Mouse (Mus musculus) CD4-positive naive resting alpha-beta T cell, adult 76 days (primary cell): ENCODE results near the gene Ccdc184. TPM values are rescaled to one million over a fixed set of nuclear protein-coding genes. Genes with fewer than 3 reads are reported as not detected.

Experiments
- total RNA-seq: library from RNA; stranded (reverse); gene quantifications from one replicate; pipeline ENCODE4 v1.2.4, GENCODE M21; 2023

Ccdc184 gene
- not detected for total RNA-seq

DNA sequence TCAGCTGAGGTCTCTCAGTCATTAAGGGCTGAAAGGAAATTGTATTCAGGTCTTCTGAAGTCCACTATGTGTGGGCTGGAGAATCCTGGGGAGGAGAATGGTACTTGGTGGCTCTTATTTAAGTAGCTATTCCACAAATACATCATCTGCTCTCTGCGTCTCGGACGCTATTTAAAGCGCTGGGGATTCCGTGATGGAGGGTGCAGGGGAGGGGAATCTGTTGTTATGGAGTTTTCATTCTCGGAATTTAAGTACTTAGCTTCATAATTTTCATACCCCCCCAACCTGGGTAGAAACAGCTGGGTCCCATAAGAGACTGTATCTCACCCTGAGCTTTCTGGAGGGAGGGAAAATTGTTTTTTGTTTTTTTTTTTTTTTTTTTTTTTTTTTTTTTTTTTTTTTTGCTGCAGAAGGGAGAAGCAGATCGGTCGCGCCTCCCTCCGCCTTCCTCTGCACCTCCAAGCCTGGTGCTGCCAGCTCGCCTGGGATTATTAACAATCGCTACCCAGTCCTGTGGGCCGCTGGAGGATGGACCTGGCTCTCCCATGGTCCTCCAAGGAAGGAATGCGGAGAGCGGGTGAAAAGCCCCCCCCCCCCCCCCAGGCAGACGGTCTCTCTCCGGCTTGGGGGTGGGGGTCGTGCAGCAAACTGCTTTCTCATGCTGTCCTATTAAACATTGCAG is at the start of gene Ccdc184:
TSS of gene Ccdc184 (plus strand) at position 196 of the 682 bp plus-strand sequence.

DNA sequence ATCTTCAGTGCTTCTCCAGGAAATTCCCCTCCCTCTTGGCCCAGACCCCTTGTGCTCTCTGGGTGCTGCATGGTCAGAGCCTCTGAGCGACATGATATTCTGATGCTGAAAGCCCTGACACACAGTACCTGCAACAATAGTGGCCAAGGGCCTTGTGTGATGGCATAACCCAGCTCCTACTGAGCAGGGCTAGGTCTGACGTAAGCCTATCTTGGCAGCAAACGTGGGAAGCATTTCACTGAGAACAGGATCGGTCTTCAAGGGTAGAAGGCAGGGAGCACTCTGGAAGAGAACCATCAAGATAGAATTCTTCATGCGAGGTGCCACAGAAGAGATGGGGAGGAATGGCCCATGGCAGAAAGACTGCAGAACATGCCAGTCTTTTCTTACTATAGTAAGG is 1.4 kb upstream of the Ccdc184 start, which contains the start of gene Asb8:
TSS of gene Asb8 (minus strand) at position 101 of the 400 bp plus-strand sequence.

DNA sequence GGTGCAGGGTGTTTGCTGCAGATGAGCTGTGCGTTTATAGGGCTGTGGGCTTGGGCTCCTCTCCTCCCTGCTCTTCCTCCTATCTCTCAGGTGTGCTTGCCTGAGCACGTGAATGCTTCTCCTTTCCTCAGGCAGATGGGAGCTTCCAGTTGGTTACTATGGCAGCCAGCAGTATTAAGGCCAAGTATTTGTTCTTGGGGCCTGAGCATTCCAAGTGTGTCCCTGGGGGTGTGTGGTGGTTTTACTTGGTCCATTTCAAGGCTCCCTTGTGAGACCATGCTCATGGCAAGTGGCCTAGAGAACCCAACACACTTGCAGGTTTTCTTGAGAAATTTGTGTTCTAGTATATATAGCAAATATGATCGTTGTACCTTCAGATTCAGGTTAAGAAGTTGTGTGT is 28.5 kb downstream of the Ccdc184 start, which contains the start of gene Olfr288:
TSS of gene Olfr288 (minus strand) at position 101 of the 400 bp plus-strand sequence.

Other genes with a start within 250 kb of the Ccdc184 start
- 12.0 TPM for gene Tmem106c, start 203.0 kb upstream of the Ccdc184 start, total RNA-seq
- not detected for gene Col2a1, start 162.5 kb upstream of the Ccdc184 start, total RNA-seq
- gene Pfkm, start 74.6 kb upstream of the Ccdc184 start, total RNA-seq = 8.7 TPM
- gene Senp1, start 73.4 kb upstream of the Ccdc184 start, total RNA-seq = 51.6 TPM
- gene Asb8, start 1.5 kb upstream of the Ccdc184 start, total RNA-seq = 14.3 TPM
- not detected for gene Olfr288, start 28.4 kb downstream of the Ccdc184 start, total RNA-seq
- gene Gm44579, start 53.8 kb downstream of the Ccdc184 start, total RNA-seq = not detected
- not detected for gene Olfr287, start 53.9 kb downstream of the Ccdc184 start, total RNA-seq
- not detected for gene Olfr286, start 67.3 kb downstream of the Ccdc184 start, total RNA-seq
- gene H1fnt, start 90.1 kb downstream of the Ccdc184 start, total RNA-seq = not detected
- gene Zfp641, start 129.0 kb downstream of the Ccdc184 start, total RNA-seq = not detected
- gene Olfr285, start 150.2 kb downstream of the Ccdc184 start, total RNA-seq = not detected
- not detected for gene Olfr284, start 173.8 kb downstream of the Ccdc184 start, total RNA-seq
- not detected for gene Olfr283, start 213.8 kb downstream of the Ccdc184 start, total RNA-seq